ENCODE assay signal across 9 mouse cellular contexts in the genomic region with DNA sequence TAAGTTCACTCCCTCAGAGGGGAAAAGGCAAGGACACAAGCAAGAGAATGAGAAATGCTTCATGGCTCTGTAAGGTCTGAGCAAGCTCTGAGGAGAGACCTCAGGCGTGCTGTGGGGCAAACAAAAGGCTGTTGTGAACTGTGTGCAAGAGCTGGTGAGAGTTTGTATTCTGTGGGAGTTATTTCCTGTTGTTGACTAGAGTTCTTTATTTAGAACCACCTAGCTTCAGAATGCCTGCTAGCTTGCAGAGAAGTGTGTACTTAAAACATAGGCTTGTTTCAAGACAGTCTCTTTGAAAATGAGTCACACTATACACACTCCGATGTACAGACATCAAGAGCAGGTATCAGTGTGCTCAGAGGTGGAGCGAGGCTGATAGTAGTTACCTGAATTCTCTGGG.
DNase-seq lines count a peak whose midpoint lies in the region; ATAC-seq lines count a peak whose summit lies in the region.
"Had no signal": no experiment of that assay in that cellular context is flagged by ENCODE, and none has a peak within 500 bp of the region (broad histone marks: within the 10 kb centered on the region; RNA-seq: fewer than 3 reads in every experiment).

No protein-coding gene starts in this region.

- no peaks in the 10 kb centered on the region for H3K27me3 ChIP-seq in hindbrain, embryonic 14.5 days (ENCODE audit: control insufficient read depth, insufficient read depth, low read length)
- H3K27me3 ChIP-seq in hindbrain, embryonic 16.5 days (replicated peaks; ENCODE audit: control insufficient read depth, insufficient read depth, low read length), result no peaks in the 10 kb centered on the region
- H3K27me3 ChIP-seq in heart, embryonic 12.5 days (replicated peaks), result no peaks in the 10 kb centered on the region
- H3K27me3 ChIP-seq: midbrain, embryonic 13.5 days had no signal

- no peaks in the 10 kb centered on the region for H3K4me1 ChIP-seq in hindbrain, embryonic 14.5 days (replicated peaks; ENCODE audit: control insufficient read depth, insufficient read depth, low read length)
- no peaks in the 10 kb centered on the region for H3K4me1 ChIP-seq in hindbrain, embryonic 16.5 days (ENCODE audit: control insufficient read depth, insufficient read depth, low read depth, low read length)
- H3K4me1 ChIP-seq in heart, embryonic 12.5 days (replicated peaks), result peaks cover 18% of the 10 kb centered on the region
- H3K4me1 ChIP-seq: midbrain, embryonic 13.5 days had no signal

- H3K9ac ChIP-seq in hindbrain, embryonic 14.5 days, result no peak overlapping the region
- H3K9ac ChIP-seq in hindbrain, embryonic 16.5 days (ENCODE audit: low read depth, low read length), result no peak overlapping the region
- H3K9ac ChIP-seq in heart, embryonic 12.5 days, result no peak overlapping the region
- H3K9ac ChIP-seq: midbrain, embryonic 13.5 days had no signal

- no peaks in the 10 kb centered on the region for H3K9me3 ChIP-seq in hindbrain, embryonic 14.5 days (ENCODE audit: control insufficient read depth, low read length)
- H3K9me3 ChIP-seq in hindbrain, embryonic 16.5 days (ENCODE audit: control insufficient read depth, low read length), result no peaks in the 10 kb centered on the region
- H3K9me3 ChIP-seq in heart, embryonic 12.5 days (replicated peaks), result no peaks in the 10 kb centered on the region
- H3K9me3 ChIP-seq: midbrain, embryonic 13.5 days had no signal

- no peak overlapping the region for H3K4me3 ChIP-seq in hindbrain, embryonic 14.5 days (replicated peaks; ENCODE audit: low read length)
- H3K4me3 ChIP-seq in hindbrain, embryonic 16.5 days (ENCODE audit: low read length), result no peak overlapping the region
- no peak overlapping the region for H3K4me3 ChIP-seq in heart, embryonic 12.5 days
- H3K4me3 ChIP-seq: midbrain, embryonic 13.5 days had no signal

- no peak for DNase-seq in hindbrain, embryonic 14.5 days (ENCODE audit: low spot score)
- DNase-seq in CD4-positive, CD25-positive, alpha-beta regulatory T cell, adult 2 months (ENCODE audit: low read depth, low spot score), result peak; percentile 53
- peak; percentile 42 for DNase-seq in lung, postnatal 36 days
- no peak for DNase-seq in frontal cortex, postnatal 14 days (ENCODE audit: low spot score in 2 of 2)
- no peak for DNase-seq in adrenal gland, postnatal 36 days

- peak overlapping the region; percentile 39; the same call in 1 of the 2 replicates for H3K27ac ChIP-seq in hindbrain, embryonic 14.5 days
- H3K27ac ChIP-seq in hindbrain, embryonic 16.5 days (ENCODE audit: low read depth, low read length), result no peak overlapping the region
- peak overlapping the region; percentile 78 for H3K27ac ChIP-seq in heart, embryonic 12.5 days (ENCODE audit: poor library complexity, severe bottlenecking)
- H3K27ac ChIP-seq: midbrain, embryonic 13.5 days had no signal

- H3K36me3 ChIP-seq in hindbrain, embryonic 14.5 days (replicated peaks; ENCODE audit: control insufficient read depth, insufficient read depth), result no peaks in the 10 kb centered on the region
- H3K36me3 ChIP-seq in hindbrain, embryonic 16.5 days (ENCODE audit: control insufficient read depth, insufficient read depth, low read length), result no peaks in the 10 kb centered on the region
- H3K36me3 ChIP-seq in heart, embryonic 12.5 days, result no peaks in the 10 kb centered on the region
- H3K36me3 ChIP-seq: midbrain, embryonic 13.5 days had no signal

- H3K4me2 ChIP-seq in hindbrain, embryonic 14.5 days (replicated peaks), result no peak overlapping the region
- no peak overlapping the region for H3K4me2 ChIP-seq in hindbrain, embryonic 16.5 days (ENCODE audit: low read length)
- H3K4me2 ChIP-seq in heart, embryonic 12.5 days, result no peak overlapping the region
- H3K4me2 ChIP-seq: midbrain, embryonic 13.5 days had no signal

- 69% methylated on average over 3 of the region's 3 CpGs for WGBS in hindbrain, embryonic 14.5 days
- 72% methylated on average over 3 of the region's 3 CpGs for WGBS in hindbrain, embryonic 16.5 days
- 44% methylated on average over 3 of the region's 3 CpGs for WGBS in heart, embryonic 12.5 days

- no peak for ATAC-seq in hindbrain, embryonic 14.5 days (ENCODE audit: low FRiP score)
- no peak for ATAC-seq in hindbrain, embryonic 16.5 days
- no peak for ATAC-seq in heart, embryonic 12.5 days (ENCODE audit: insufficient number of reproducible peaks, low FRiP score)
- no peak for ATAC-seq in monocyte, adult 5-6 weeks (replicated peaks; ENCODE audit: insufficient number of reproducible peaks, low FRiP score, low TSS enrichment, poor library complexity, severe bottlenecking)
- ATAC-seq: midbrain, embryonic 13.5 days had no signal

Comparison
In these comparisons a context has a peak if more than half of its experiments do, and no peak if none do; other contexts are left out.
1. DNase-seq: peak in CD4-positive, CD25-positive, alpha-beta regulatory T cell, adult 2 months (single experiment) and lung, postnatal 36 days (single experiment); none in hindbrain, embryonic 14.5 days (single experiment), frontal cortex, postnatal 14 days (0 of 2) and adrenal gland, postnatal 36 days (0 of 2).